Mouse (Mus musculus): Measurements from ENCODE around the gene Dhx16.

DNA sequence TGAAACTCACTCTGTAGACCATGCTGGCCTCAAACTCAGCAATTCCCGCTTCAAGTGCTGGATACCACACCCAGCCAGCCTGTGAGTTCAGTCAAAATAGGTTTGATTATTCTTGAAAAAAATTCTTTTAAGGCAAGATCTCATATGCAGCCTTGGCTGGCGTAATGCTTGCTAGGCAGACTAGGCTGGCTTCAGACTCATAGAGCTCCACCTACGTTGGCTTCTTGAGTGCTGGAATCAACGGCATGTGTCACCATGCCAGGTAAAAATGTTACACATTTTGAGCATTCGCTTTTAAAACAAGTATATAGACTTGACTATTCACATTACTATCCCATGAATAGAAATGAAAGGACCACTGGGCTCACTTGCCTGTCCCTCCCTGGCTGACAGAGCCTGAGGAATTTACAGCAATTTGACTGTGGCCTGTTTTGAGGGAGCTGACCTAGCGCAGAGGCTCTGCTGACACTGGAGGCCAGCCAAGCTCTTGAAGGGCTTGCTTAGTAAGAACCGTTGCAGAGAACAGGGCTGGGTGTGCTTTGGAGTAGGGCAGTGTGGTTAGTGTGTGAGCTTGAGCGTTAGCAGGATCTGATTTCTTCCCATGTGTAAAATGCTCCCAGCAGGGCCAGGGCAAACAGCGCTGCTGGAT is 23.8 kb downstream of the Dhx16 start:
- TF ChIP-seq CTCF (conservative IDR thresholded peaks at IDR 0.05; ENCODE audit: low read length): no peak
- TF ChIP-seq NANOG (IDR thresholded peaks at IDR 0.05; ENCODE audit: borderline replicate concordance, low read length): no peak
- no peak for TF ChIP-seq POU5F1 (IDR thresholded peaks at IDR 0.05; ENCODE audit: borderline replicate concordance, low read length)
